Mouse (Mus musculus) frontal cortex, adult 2 months (tissue): ENCODE results near the gene Map3k19. TPM values are rescaled to one million over a fixed set of nuclear protein-coding genes. Genes with fewer than 3 reads are reported as not detected.
A peak's percentile ranks its signal among the peaks of the same experiment; 100 is the strongest.

Experiments
- DNase-seq, 2 experiments: peaks; one replicate each; pipeline ENCODE4 v3.0.0; 2022; ENCODE audit warnings: low spot score in 1 of 2; ENCODE audit errors: extremely low spot score in 1 of 2
- polyA plus RNA-seq: library from polyadenylated mRNA; depleted of rRNA; stranded (reverse); fragments of >200 nt; gene quantifications from 2 replicates; pipeline ENCODE4 v1.2.3, GENCODE M21; 2012

The Map3k19 gene
- polyA plus RNA-seq, 1 experiment, result 3.0 TPM

DNA sequence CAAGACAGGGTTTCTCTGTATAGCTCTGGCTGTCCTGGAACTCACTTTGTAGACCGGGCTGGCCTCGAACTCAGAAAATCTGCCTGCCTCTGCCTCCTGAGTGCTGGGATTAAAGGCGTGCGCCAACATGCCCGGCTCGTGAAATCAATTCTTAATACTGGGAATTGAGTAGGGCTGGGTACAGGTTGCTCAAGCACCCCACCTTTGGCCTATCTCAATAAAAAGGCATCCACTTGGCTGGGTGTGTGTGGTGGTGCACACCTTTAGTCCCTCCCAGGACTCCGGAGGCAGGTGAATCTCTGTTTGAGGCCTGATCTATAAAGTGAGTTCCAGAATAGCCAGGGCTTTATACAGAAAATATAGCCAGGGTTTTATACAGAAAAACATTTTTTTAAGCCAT, 46.2 kb downstream of the Map3k19 start:
- DNase-seq, result no peak

DNA sequence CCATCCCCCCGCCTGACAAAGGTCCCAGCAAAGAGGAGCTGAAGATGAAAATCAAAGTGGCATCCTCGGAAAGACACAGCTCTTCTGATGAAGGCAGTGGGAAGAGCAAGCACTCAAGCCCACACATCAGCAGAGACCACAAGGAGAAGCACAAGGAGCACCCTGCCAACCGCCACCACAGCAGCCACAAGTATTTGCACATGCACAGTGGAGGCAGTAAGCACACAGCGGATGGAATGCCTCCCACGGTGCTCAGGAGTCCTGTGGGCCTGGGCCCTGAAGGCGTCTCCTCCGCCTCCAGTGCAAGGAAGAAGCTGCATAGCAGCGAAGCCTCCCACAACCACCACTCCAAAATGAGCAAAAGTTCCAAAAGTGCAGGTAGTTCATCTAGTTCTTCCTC, 51.9 kb downstream of the Map3k19 start:
- DNase-seq, result peak in 1 of 2 experiments; percentile 31

DNA sequence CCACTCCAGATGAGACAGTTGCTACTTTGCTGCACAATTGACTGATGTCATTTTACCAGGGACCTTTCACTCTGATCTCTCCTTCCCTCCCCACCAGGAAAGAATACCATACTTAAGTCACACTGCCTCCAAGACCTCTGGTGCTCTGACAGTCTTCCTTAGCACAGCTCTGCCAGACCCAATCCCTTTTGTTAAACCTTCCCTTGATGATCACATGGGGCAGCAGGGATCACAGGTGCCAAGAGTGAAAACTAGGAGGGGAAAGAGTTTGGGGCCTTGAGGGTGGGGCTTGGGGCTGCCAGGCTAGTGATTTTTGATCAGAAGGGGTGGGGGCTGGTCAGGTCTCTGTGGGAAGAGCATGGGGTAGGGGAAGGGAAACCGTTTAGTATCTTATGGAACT, 58.1 kb downstream of the Map3k19 start:
- DNase-seq, result no peak

DNA sequence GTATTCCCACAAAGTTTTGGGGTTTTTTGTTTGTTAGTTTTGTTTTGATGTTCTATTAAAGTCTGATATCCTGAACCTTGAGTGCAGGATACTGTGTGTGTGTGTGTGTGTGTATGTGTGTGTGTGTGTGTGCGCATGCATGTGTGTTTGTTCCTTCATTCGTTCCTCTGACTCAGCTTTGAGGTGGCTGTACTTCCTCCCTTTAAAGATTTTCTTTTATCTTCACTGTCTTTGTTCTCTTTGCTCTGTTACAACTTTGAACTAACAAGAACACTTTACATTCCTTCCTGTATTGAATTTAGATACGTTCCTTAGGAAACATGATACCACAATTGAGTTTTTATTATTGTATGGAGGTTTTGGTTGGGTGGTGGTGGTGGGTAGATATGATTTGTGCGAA, 58.5 kb downstream of the Map3k19 start:
- no peak for DNase-seq

DNA sequence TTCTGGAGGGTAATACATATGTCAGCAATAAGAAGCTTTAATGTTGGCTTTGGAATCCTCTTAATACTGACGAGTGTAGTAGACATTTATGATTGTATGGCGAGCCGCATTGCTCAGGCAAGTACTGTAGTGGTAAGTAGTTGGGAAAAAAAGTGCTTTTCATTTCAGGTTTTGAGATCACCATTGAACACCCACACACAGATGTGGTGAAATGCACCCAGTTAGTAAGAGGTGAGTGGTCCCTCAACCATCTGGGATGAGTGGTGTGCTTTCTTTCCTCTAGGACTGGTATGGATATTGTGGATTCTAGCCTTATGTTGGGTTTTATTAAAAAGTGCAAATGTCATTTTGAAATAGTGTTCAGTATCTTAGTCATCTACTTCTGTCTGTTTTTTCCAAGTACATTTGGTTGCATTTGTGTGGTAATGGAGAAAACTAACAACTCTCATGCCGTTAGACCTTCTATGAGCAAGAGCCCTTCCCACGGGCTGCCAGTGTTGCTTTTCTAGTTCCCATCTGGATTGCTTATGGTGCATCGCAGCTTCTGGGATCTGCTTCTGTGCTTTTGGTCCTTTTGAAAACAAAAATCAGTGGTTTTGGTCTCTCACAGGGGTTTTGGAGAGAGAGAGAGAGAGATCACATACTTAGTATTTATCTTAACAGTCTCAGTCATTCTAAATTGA, 59.6 kb downstream of the Map3k19 start:
- no peak for DNase-seq

DNA sequence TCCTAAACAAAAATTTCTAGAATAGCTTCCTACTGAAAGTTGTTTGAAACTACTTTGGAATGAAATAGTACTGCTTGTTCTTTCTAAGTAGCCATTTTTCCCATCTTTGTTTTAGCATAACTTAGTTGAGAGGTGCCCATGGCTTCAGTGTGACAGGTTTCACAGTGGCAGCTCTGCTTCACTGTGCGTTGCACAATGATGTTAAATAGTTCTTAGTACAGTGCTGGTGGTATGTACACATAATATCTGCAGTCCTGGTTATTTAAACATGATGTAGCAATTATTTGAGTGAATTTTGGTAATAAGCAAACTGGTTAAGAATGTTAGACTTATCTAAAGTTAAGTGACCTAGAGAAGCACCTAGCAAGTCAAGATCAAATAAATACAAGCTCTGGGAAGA, 61.4 kb downstream of the Map3k19 start:
- no peak for DNase-seq

DNA sequence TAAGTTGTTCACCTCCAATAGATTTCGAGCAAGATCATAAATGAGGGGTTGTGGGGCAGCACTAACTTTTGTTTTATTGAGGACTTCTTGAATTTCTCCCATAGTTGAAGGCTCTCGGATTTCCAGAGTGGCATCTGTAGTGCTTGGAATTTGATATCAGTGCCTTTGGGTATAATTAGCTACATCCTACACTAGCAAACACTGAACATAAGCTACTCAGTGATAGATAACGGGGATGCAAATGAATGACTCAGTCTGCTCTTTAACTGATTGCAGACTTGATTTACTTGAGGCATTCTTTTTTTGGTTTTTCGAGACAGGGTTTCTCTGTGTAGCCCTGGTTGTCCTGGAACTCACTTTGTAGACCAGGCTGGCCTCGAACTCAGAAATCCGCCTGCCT, 65.9 kb downstream of the Map3k19 start:
- no peak for DNase-seq

DNA sequence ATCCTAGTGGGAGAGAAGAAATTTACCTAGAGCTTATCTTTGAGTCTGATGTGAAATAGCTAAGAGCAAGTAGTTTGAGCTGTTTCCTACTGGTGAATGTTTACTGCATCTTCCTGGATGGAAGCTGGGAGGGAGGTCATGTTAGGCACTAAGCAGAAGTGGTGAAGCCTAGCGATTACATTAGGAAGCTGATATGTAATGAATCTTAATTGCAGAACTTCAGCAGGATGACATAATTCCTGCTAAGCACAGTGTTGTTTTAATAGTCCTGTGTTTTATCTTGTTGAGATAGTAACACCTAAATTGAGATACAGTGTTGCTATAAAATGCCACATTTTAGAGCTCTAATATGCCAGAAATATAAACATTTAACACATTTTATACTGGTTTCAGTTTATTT, 68.9 kb downstream of the Map3k19 start:
- DNase-seq, result no peak

DNA sequence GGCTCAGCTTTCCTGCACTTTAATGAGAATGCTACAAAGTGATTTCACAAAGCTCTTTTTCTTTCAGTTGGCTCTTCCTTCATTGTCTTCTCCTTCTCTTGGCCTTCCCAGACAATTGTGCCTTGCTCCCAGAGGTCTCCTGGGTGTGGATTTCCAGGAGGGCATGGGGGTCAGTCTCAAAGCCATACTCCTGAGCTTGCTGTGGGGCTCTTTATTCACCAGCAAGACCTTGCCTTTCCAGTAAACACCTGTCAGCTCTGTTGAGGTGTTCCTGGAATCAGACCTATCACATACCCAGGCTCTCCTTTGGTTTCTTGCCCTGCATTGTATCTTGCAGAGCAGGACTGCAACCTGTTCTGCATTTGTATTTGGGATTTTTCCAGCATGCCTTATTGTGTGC, 71.0 kb downstream of the Map3k19 start:
- DNase-seq, result no peak

DNA sequence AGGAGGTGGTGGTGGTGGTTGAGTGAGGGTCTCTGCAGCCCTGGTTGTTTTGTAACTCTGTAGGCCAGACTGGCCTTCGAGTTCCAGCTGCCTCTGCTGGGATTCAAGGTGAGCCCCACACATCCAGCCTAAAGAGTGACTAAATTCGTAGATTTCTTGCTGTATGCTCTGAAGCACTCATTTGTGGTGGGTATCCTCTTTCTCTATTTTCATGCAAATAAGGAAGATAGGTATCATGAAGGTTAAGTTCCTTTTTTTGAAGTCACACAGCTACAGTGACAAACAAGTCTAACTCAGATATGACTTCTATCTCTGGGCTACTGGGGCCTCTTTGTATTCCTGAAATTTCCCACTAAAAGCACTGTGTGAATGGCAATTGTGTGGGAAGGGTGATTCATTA, 74.0 kb downstream of the Map3k19 start:
- DNase-seq, result no peak

DNA sequence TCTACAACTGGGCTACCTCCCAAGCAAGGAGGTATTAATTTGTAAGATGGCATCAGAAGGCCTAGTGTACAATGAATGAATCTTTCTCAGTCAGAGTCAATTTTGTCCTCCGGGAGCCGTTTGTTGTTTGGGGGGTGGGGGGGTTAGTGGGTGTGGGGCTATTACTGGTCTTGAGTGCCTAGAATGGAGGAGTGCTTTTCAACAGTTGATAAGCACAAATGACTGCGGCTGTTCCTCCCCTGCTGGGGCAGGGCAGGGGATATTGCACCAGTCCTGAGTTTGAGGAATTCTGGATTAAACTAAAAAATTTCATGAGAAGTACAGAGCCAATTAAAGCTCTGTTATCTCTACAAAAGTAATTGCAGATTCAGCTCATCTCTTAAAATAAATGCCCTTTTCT, 74.7 kb downstream of the Map3k19 start:
- DNase-seq, result no peak

DNA sequence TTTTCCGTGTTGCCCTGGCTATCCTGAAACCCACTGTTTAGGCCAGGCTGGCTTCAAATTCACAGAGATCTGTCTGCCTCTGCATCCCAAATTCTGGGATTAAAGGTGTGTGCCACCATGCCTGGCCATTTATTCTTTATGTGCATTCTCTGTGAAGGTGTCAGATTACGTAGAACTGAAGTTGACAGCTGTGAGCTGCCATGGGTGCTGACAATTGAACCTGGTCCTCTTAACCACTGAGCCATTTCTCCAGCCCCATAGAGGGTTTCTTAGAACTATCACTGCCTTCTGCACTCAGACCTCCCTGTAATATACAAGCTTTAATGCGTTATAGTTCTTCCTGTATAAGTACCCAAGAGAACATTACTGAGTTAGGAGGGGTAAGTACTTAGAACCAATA, 76.2 kb downstream of the Map3k19 start:
- no peak for DNase-seq

DNA sequence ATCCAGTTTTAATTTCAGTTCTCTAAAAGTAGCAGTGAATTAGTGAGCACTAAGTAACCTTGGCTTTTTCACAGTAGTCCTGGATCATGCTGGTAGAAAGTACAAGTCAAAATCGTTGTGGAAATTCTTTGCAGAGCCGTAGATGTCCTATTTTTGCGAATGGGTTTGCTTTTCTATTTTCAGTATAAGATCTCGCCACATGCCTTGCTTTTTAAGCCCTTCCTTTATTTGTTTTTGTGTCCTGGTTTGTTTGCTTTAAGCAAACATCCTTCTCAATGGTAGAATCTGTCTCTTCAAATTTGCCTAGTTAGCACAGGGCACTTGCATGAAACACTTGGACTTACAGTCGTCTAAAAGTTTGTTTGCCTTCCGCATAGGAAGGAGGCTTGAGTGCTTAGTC, 78.6 kb downstream of the Map3k19 start:
- no peak for DNase-seq

DNA sequence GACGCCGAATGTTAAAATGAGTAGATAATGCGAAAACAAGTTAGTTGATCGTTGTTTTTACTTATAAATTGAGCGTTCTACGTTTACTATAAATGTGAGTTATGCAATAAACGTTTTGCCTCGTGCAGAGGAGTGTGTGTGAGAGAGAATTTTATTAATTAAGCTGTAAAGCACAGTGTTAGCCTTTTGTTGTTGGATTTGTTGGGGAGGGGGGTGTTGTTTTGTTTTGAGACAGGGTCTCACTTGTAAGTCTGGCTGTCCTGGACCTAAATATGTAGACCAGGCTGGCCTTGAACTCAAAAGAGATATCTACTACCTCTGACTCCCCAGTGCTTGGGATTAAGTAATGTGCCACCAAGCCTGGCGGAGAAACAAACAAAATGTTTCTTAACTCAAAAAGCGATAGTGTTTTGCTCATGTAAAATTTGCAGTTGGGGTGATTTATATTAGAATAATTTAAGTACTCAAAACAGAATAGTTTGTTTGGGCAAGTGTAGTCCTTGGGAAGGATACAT, 79.6 kb downstream of the Map3k19 start:
- no peak for DNase-seq

DNA sequence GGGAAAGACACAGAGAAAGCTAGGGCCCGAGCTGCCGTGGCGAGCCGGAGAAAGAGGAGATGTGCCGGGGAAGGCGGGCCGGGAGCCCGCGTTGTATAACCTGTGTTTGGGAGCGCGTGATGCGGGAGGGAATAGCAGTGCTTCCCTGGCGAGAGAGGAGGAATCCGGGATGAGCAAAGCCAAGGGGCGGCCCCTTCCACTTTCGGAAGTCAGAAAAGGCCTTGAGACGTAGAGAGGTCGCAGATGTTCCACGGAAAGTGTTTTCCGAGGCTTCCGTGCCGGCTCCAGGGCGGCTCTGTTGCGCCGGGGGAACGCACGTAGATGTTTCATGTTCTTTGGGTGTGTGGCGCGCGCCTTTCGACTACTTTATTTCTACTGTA, 80.3 kb downstream of the Map3k19 start:
- peak; percentile 33 to 59 for DNase-seq

DNA sequence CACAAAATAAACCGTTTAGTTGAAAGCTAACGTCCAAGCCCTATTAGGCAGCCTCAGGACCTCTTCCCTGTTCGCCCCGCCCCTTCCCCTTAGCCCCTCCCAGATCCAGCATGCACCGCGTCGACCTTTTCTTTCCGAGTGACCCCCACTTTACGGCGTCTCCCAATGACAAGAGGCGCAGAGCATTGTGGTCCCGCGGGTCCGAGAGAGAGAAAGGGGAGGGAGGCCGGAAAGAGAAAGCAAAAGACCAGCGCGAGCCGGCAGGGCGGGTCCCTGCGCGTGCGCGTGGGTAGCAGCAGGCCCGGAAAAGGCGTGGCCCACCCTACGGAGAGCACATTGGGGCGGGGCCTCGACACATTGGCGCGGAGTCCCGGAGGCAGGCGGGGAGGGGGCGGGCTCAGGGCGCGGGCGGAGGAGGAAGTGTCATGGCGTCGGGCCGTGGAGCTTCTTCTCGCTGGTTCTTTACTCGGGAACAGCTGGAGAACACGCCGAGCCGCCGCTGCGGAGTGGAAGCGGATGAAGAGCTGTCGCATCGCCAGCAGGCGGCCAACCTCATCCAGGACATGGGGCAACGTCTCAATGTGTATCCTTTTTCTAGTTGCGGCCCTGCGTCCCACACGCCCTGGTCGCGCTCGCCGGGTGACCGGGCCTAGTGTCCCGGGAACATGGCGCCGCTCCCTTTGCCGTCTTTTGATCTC, 80.9 kb downstream of the Map3k19 start, which contains the start of gene Ccnt2:
Gene Ccnt2, plus strand, starts transcription at position 362 of the 698 bp plus-strand sequence.
- DNase-seq, result peak; percentile 99

DNA sequence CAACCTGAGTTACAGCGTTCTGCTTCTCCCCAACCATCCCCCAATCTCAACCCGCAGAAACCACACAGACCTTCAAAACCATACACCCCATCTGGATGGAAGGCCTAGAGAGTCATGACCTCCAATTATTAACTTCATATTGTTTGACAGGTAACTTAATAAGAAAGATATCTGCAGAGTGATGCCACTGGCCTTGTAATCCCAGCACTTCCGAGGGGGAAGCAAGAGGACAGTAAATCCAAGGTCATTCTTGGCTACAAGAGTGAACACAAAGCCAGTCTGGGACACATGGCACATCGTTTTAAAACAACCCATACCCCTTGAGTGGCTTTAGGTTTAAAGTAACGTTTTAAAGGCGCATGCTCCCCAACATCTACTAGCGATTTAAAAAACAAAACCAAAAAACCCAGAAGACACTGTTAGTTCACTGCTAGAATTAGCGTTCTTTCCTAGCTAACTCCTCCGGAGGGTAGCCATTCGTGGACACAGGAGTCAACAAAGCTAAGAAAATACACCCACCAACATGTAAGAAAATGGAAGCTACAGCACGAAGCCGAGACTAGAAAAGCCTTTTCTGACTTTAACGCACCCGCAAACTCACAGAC, 81.5 kb downstream of the Map3k19 start:
- peak in 1 of 2 experiments; percentile 19 for DNase-seq

DNA sequence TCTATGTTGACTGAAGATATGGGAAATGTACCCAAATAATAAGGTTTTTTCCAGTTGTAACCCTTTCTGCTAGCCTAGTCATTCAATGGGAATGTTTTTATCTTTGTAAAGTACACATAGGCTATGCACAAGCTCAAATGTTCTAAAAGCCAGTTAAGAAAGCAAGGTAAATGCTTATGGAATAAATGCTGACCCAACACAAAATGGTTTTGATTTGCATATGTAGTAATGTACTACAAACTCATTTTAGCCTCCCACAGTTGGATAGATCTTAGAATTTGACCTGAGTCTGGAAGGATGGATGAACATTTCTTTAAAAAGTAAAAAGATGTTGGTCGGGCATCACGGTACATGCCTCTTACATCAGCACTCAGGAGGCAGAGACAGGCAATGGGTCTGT, 88.1 kb downstream of the Map3k19 start:
- DNase-seq, result no peak

DNA sequence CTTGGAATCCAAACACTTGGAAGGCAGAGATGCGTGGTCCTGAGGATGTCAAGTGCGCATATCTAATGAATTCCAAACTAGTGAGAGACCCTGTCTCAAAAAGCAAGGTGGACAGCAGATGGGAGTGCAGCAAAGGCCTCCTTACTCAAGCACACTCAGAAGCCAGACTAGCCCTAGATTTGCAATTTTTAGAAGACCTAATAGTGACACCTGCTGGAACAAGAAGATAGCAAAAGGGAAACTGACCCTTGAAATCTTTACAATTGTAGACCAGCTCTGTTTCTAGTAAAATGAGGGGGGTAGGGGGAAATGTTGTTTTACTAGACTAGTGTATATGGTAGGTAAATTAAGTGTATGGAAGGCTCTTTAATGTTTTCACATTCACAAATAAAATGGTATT, 89.4 kb downstream of the Map3k19 start:
- peak in 1 of 2 experiments; percentile 57 for DNase-seq
